ENCODE assay signal across 29 mouse cellular contexts in the genomic region with DNA sequence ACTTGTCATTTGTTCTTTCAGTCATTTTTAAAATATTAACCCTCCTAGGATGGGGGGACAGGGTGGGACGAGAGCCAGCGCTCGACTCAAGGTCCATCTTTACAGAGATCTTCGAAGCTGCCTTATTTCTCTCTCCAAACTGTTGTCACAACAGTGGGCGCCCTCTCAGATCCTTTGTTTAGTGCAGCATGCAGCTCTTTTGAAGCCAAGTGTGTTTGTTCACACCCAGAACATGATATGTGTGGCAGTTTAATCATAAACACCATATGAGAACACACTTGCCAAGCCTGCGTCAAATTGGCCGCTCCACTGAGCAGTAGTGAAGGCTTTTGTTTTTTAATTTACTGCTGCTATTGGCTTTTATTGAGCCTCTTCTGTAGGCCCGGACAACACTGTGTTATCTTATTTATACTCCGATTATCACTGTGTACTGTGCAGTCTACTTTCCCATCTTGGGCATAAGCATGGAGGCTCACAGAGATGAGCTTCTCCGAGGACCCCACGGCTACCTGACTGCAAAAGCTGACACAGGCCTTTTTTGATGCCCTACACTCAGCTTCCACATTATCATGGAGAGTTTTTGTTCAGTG. TPM values are rescaled to one million over a fixed set of nuclear protein-coding genes. Genes with fewer than 3 reads are reported as not detected.
DNase-seq lines count a peak whose midpoint lies in the region; ATAC-seq and TF ChIP-seq lines count a peak whose summit lies in the region.
"Had no signal": no experiment of that assay in that cellular context is flagged by ENCODE, and none has a peak within 500 bp of the region (broad histone marks: within the 10 kb centered on the region; RNA-seq: fewer than 3 reads in every experiment).

No protein-coding gene starts in this region.

- no peak for TF ChIP-seq POLR2A in cerebellum, adult 2 months (IDR thresholded peaks at IDR 0.05; ENCODE audit: borderline replicate concordance, insufficient read depth, low read length)

- H3K27ac ChIP-seq in cerebellum, adult 2 months (ENCODE audit: insufficient read depth, low read length), result peak overlapping the region; percentile 56
- H3K27ac ChIP-seq in midbrain, embryonic 12.5 days (replicated peaks), result peak overlapping the region; percentile 25; the same call in 1 of the 2 replicates
- H3K27ac ChIP-seq in midbrain, embryonic 11.5 days (ENCODE audit: low read depth, low read length), result no peak overlapping the region
- no peak overlapping the region for H3K27ac ChIP-seq in forebrain, embryonic 16.5 days (ENCODE audit: low read length)
- H3K27ac ChIP-seq in hindbrain, embryonic 16.5 days (ENCODE audit: low read depth, low read length), result no peak overlapping the region
- H3K27ac ChIP-seq: embryonic facial prominence, embryonic 15.5 days; kidney, postnatal 0 days; limb, embryonic 10.5 days; liver, embryonic 15.5 days; lung, embryonic 15.5 days; macrophage had no signal

- H3K9ac ChIP-seq in midbrain, embryonic 12.5 days (replicated peaks), result no peak overlapping the region
- no peak overlapping the region for H3K9ac ChIP-seq in midbrain, embryonic 11.5 days (ENCODE audit: low read length)
- no peak overlapping the region for H3K9ac ChIP-seq in forebrain, embryonic 16.5 days (replicated peaks; ENCODE audit: low read depth, low read length)
- H3K9ac ChIP-seq in hindbrain, embryonic 16.5 days (ENCODE audit: low read depth, low read length), result no peak overlapping the region
- H3K9ac ChIP-seq: embryonic facial prominence, embryonic 15.5 days; heart, embryonic 12.5 days; liver, embryonic 15.5 days; lung, embryonic 15.5 days had no signal

- H3K27me3 ChIP-seq in cerebellum, adult 2 months (ENCODE audit: control insufficient read depth, insufficient read depth, low read length), result no peaks in the 10 kb centered on the region
- no peaks in the 10 kb centered on the region for H3K27me3 ChIP-seq in midbrain, embryonic 12.5 days
- H3K27me3 ChIP-seq in midbrain, embryonic 11.5 days (ENCODE audit: control insufficient read depth, insufficient read depth, low read length), result no peaks in the 10 kb centered on the region
- no peaks in the 10 kb centered on the region for H3K27me3 ChIP-seq in forebrain, embryonic 16.5 days (replicated peaks; ENCODE audit: control insufficient read depth, insufficient read depth, low read length)
- H3K27me3 ChIP-seq in hindbrain, embryonic 16.5 days (replicated peaks; ENCODE audit: control insufficient read depth, insufficient read depth, low read length), result no peaks in the 10 kb centered on the region
- H3K27me3 ChIP-seq: embryonic facial prominence, embryonic 15.5 days; heart, embryonic 12.5 days; liver, embryonic 15.5 days; lung, embryonic 15.5 days had no signal

- intact Hi-C loops in left cerebral cortex, postnatal 25 days (cut with DNase I), result no loop called here

- DNase-seq in cerebellum, adult 2 months, result no peak
- no peak for DNase-seq in cerebellum, adult 8-10 months
- no peak for DNase-seq in midbrain, embryonic 11.5 days (ENCODE audit: low spot score, missing footprints)
- DNase-seq in left cerebral cortex, postnatal 25 days (ENCODE audit: low spot score in 2 of 2), result no peak
- DNase-seq in thymus, adult 18-20 months, result no peak
- DNase-seq: adrenal gland, postnatal 10 days; cerebellum, adult 9-11 months; gastrocnemius, postnatal 25 days; heart, adult 18-20 months; kidney, adult 18-20 months; liver; right cerebral cortex, postnatal 14 days; thymus, postnatal 14 days had no signal

- no peaks in the 10 kb centered on the region for H3K9me3 ChIP-seq in midbrain, embryonic 12.5 days
- H3K9me3 ChIP-seq in midbrain, embryonic 11.5 days (ENCODE audit: control insufficient read depth, low read length), result no peaks in the 10 kb centered on the region
- H3K9me3 ChIP-seq in forebrain, embryonic 16.5 days (ENCODE audit: control insufficient read depth, low read length), result no peaks in the 10 kb centered on the region
- H3K9me3 ChIP-seq in hindbrain, embryonic 16.5 days (ENCODE audit: control insufficient read depth, low read length), result no peaks in the 10 kb centered on the region
- H3K9me3 ChIP-seq: limb, embryonic 10.5 days; liver, embryonic 15.5 days; lung, embryonic 15.5 days had no signal

- ATAC-seq in midbrain, embryonic 12.5 days (ENCODE audit: low FRiP score, low read depth), result no peak
- no peak for ATAC-seq in midbrain, embryonic 11.5 days (ENCODE audit: low FRiP score)
- peak; percentile 93 for ATAC-seq in forebrain, embryonic 16.5 days
- peak; percentile 53 for ATAC-seq in hindbrain, embryonic 16.5 days
- ATAC-seq: activated CD4-positive, CD25-positive, alpha-beta regulatory T cell, adult 4 months had no signal

- H3K36me3 ChIP-seq in midbrain, embryonic 12.5 days, result no peaks in the 10 kb centered on the region
- no peaks in the 10 kb centered on the region for H3K36me3 ChIP-seq in midbrain, embryonic 11.5 days (ENCODE audit: control insufficient read depth, insufficient read depth, low read length)
- H3K36me3 ChIP-seq in forebrain, embryonic 16.5 days (ENCODE audit: control insufficient read depth, insufficient read depth), result no peaks in the 10 kb centered on the region
- 0 out of 2 replicates have a peak, but pooled peaks cover 2% of the 10 kb centered on the region for H3K36me3 ChIP-seq in hindbrain, embryonic 16.5 days (ENCODE audit: control insufficient read depth, insufficient read depth, low read length)
- H3K36me3 ChIP-seq: liver, embryonic 15.5 days had no signal

- H3K4me3 ChIP-seq in cerebellum, adult 2 months (replicated peaks; ENCODE audit: insufficient read depth, low read depth, low read length), result no peak overlapping the region
- H3K4me3 ChIP-seq in midbrain, embryonic 12.5 days, result no peak overlapping the region
- H3K4me3 ChIP-seq in midbrain, embryonic 11.5 days (ENCODE audit: low read depth, low read length), result no peak overlapping the region
- no peak overlapping the region for H3K4me3 ChIP-seq in forebrain, embryonic 16.5 days (replicated peaks; ENCODE audit: low read length)
- H3K4me3 ChIP-seq in hindbrain, embryonic 16.5 days (ENCODE audit: low read length), result no peak overlapping the region
- H3K4me3 ChIP-seq: embryonic facial prominence, embryonic 15.5 days; heart, embryonic 12.5 days; limb, embryonic 10.5 days; liver, embryonic 15.5 days; lung, embryonic 15.5 days had no signal

- no peak for TF ChIP-seq CTCF in cerebellum, adult 2 months (IDR thresholded peaks at IDR 0.05; ENCODE audit: borderline replicate concordance, insufficient read depth, low read depth, low read length)

- H3K4me1 ChIP-seq in cerebellum, adult 2 months (ENCODE audit: control insufficient read depth, insufficient read depth, low read length), result peaks cover 12% of the 10 kb centered on the region; the same call in 1 of the 2 replicates
- peaks cover 7% of the 10 kb centered on the region for H3K4me1 ChIP-seq in midbrain, embryonic 12.5 days
- peaks cover 2% of the 10 kb centered on the region; the same call in 1 of the 2 replicates for H3K4me1 ChIP-seq in midbrain, embryonic 11.5 days (ENCODE audit: control insufficient read depth, insufficient read depth, low read length)
- peaks cover 17% of the 10 kb centered on the region for H3K4me1 ChIP-seq in forebrain, embryonic 16.5 days (replicated peaks; ENCODE audit: control insufficient read depth, insufficient read depth, low read length)
- H3K4me1 ChIP-seq in hindbrain, embryonic 16.5 days (ENCODE audit: control insufficient read depth, insufficient read depth, low read depth, low read length), result peaks cover 2% of the 10 kb centered on the region; the same call in 1 of the 2 replicates
- H3K4me1 ChIP-seq: embryonic facial prominence, embryonic 15.5 days; heart, embryonic 12.5 days; limb, embryonic 10.5 days; liver, embryonic 15.5 days; lung, embryonic 15.5 days had no signal

- 52% methylated on average over 11 of the region's 11 CpGs for WGBS in cerebellum, adult 2 months
- 88% methylated on average over 11 of the region's 11 CpGs for WGBS in midbrain, embryonic 12.5 days
- 90% methylated on average over 11 of the region's 11 CpGs for WGBS in midbrain, embryonic 11.5 days
- WGBS in forebrain, embryonic 16.5 days, result 43% methylated on average over 11 of the region's 11 CpGs
- WGBS in hindbrain, embryonic 16.5 days, result 58% methylated on average over 11 of the region's 11 CpGs

- no peak overlapping the region for H3K4me2 ChIP-seq in midbrain, embryonic 12.5 days (replicated peaks)
- H3K4me2 ChIP-seq in midbrain, embryonic 11.5 days, result no peak overlapping the region
- no peak overlapping the region for H3K4me2 ChIP-seq in forebrain, embryonic 16.5 days (ENCODE audit: low read length)
- no peak overlapping the region for H3K4me2 ChIP-seq in hindbrain, embryonic 16.5 days (ENCODE audit: low read length)
- H3K4me2 ChIP-seq: embryonic facial prominence, embryonic 15.5 days; heart, embryonic 12.5 days; liver, embryonic 15.5 days; lung, embryonic 15.5 days had no signal

RNA-seq across cellular contexts. Expression of gene L1td1, which starts 39.8 kb away (rescaled TPM):
- 0.03 TPM in 1 of 2 replicates, not detected in the other for polyA plus RNA-seq in cerebellum, adult 2 months (2012; rRNA removed)
- 0.28 TPM in 1 of 2 replicates, not detected in the other for polyA plus RNA-seq in midbrain, embryonic 12.5 days (2016; fragmentation: Nextera tagmentation; extraction: Ambion mirVana)
- 0.17 TPM in 1 of 2 replicates, not detected in the other for polyA plus RNA-seq in midbrain, embryonic 11.5 days (2014; fragmentation: Nextera tagmentation; extraction: Ambion mirVana)
- polyA plus RNA-seq in forebrain, embryonic 16.5 days (2015; fragmentation: Nextera tagmentation; extraction: Ambion mirVana), result not detected in 2 replicates
- polyA plus RNA-seq in hindbrain, embryonic 16.5 days (2015; fragmentation: Nextera tagmentation; extraction: Ambion mirVana), result 0.17 TPM in 1 of 2 replicates, not detected in the other
- total RNA-seq in left cerebral cortex, postnatal 25 days (2021), result not detected
- total RNA-seq: adrenal gland, postnatal 10 days; common myeloid progenitor, adult 5-6 weeks; gastrocnemius, postnatal 25 days; heart, postnatal 10 days; neutrophil, adult 5-6 weeks had no signal
- polyA plus RNA-seq: activated CD4-positive, CD25-positive, alpha-beta regulatory T cell, adult 4 months; embryonic facial prominence, embryonic 15.5 days; large intestine, adult 2 months; liver, embryonic 15.5 days; macrophage; spleen, adult 2 months had no signal

Comparison
In these comparisons a context has a peak if more than half of its experiments do, and no peak if none do; other contexts are left out.
1. H3K27ac ChIP-seq: peak in cerebellum, adult 2 months (single experiment) and midbrain, embryonic 12.5 days (single experiment); none in midbrain, embryonic 11.5 days (single experiment), forebrain, embryonic 16.5 days (single experiment) and hindbrain, embryonic 16.5 days (single experiment).
2. ATAC-seq: peak in forebrain, embryonic 16.5 days (single experiment) and hindbrain, embryonic 16.5 days (single experiment); none in midbrain, embryonic 12.5 days (single experiment) and midbrain, embryonic 11.5 days (single experiment).